Comparison of ENCODE assay signal across 15 mouse cellular contexts in genomic region chr2:24336545-24336944, GRCm38 (mm10). TPM values are rescaled to one million over a fixed set of nuclear protein-coding genes. Genes with fewer than 3 reads are reported as not detected.
DNase-seq lines count a peak whose midpoint lies in the region; ATAC-seq and TF ChIP-seq lines count a peak whose summit lies in the region.
"Had no signal": no experiment of that assay in that cellular context is flagged by ENCODE, and none has a peak within 500 bp of the region (broad histone marks: within the 10 kb centered on the region; RNA-seq: fewer than 3 reads in every experiment).

Il1rn (plus strand) TSS chr2:24336853.

- no peaks in the 10 kb centered on the region for H3K36me3 ChIP-seq in kidney, postnatal 0 days (ENCODE audit: insufficient read depth, low read length)
- no peaks in the 10 kb centered on the region for H3K36me3 ChIP-seq in liver, postnatal 0 days (replicated peaks; ENCODE audit: insufficient read depth, low read length)
- H3K36me3 ChIP-seq in thymus, adult 2 months (ENCODE audit: control insufficient read depth, insufficient read depth, low read length), result no peaks in the 10 kb centered on the region

- no peak within 1 kb of the TSS for H3K27ac ChIP-seq in kidney, postnatal 0 days
- H3K27ac ChIP-seq in liver, postnatal 0 days (ENCODE audit: low read depth), result peak within 1 kb of the TSS; percentile 83
- no peak within 1 kb of the TSS for H3K27ac ChIP-seq in thymus, adult 2 months (ENCODE audit: control insufficient read depth, insufficient read depth, low read length)

- no peaks in the 10 kb centered on the region for H3K9me3 ChIP-seq in kidney, postnatal 0 days (replicated peaks; ENCODE audit: low read length)
- H3K9me3 ChIP-seq in liver, postnatal 0 days (ENCODE audit: low read length), result no peaks in the 10 kb centered on the region

- ATAC-seq in kidney, postnatal 0 days (replicated peaks; ENCODE audit: low FRiP score, low read depth), result peak; percentile 25; the same call in 1 of the 2 replicates
- no peak for ATAC-seq in liver, postnatal 0 days
- ATAC-seq: forebrain, postnatal 0 days had no signal

- TF ChIP-seq EP300 in liver, postnatal 0 days (IDR thresholded peaks at IDR 0.05; ENCODE audit: low read depth), result no peak

- no peak within 1 kb of the TSS for H3K4me2 ChIP-seq in kidney, postnatal 0 days (ENCODE audit: low read length)
- no peak within 1 kb of the TSS for H3K4me2 ChIP-seq in liver, postnatal 0 days (ENCODE audit: low read depth, low read length)

- TF ChIP-seq CTCF in kidney, postnatal 0 days (IDR thresholded peaks at IDR 0.05; ENCODE audit: low read depth), result no peak
- TF ChIP-seq CTCF in liver, postnatal 0 days (IDR thresholded peaks at IDR 0.05; ENCODE audit: low read depth), result no peak
- no peak for TF ChIP-seq CTCF in thymus, adult 2 months (IDR thresholded peaks at IDR 0.05; ENCODE audit: borderline replicate concordance, control insufficient read depth, extremely low read depth, insufficient read depth, low read length, poor library complexity)

- no peak for TF ChIP-seq POLR2A in thymus, adult 2 months (IDR thresholded peaks at IDR 0.05; ENCODE audit: control insufficient read depth, extremely low read depth, insufficient read depth, low read length, poor library complexity)

- peak; percentile 24 for DNase-seq in kidney, postnatal 0 days (ENCODE audit: low spot score)
- no peak for DNase-seq in kidney, postnatal 10 days
- peak; percentile 13 to 37 for DNase-seq in urinary bladder, postnatal 36 days (ENCODE audit: low spot score in 2 of 2)
- no peak for DNase-seq in urinary bladder, postnatal 4 days (ENCODE audit: low spot score in 2 of 2)
- DNase-seq in liver, postnatal 0 days, result no peak
- no peak for DNase-seq in right cerebral cortex, postnatal 4 days
- DNase-seq in thymus, adult 2 months, result no peak
- DNase-seq in adrenal gland, postnatal 25 days, result no peak
- DNase-seq: cerebellum, postnatal 36 days; forebrain, postnatal 0 days; heart, postnatal 36 days; right cerebral cortex, adult 18-20 months had no signal

- no peak within 1 kb of the TSS for H3K4me3 ChIP-seq in kidney, postnatal 0 days (replicated peaks; ENCODE audit: low read depth, low read length)
- no peak within 1 kb of the TSS for H3K4me3 ChIP-seq in liver, postnatal 0 days (ENCODE audit: low read depth, low read length)
- no peak within 1 kb of the TSS for H3K4me3 ChIP-seq in thymus, adult 2 months (ENCODE audit: control insufficient read depth, insufficient read depth, low read length)

- 60% methylated on average over 2 of the region's 2 CpGs for WGBS in kidney, postnatal 0 days
- 78% methylated on average over 2 of the region's 2 CpGs for WGBS in liver, postnatal 0 days (ENCODE audit: insufficient replicate concordance)
- 94% methylated on average over 2 of the region's 2 CpGs for WGBS in thymus, adult 2 months

- H3K4me1 ChIP-seq in kidney, postnatal 0 days (replicated peaks; ENCODE audit: insufficient read depth, low read length), result no peaks in the 10 kb centered on the region
- peaks cover 19% of the 10 kb centered on the region for H3K4me1 ChIP-seq in liver, postnatal 0 days (ENCODE audit: insufficient read depth)
- 0 out of 2 replicates have a peak, but pooled peaks cover 2% of the 10 kb centered on the region for H3K4me1 ChIP-seq in thymus, adult 2 months (replicated peaks; ENCODE audit: control insufficient read depth, insufficient read depth, low read length)

- H3K9ac ChIP-seq in kidney, postnatal 0 days (ENCODE audit: low read depth, low read length), result no peak within 1 kb of the TSS
- no peak within 1 kb of the TSS for H3K9ac ChIP-seq in liver, postnatal 0 days (replicated peaks)
- H3K9ac ChIP-seq: forebrain, postnatal 0 days had no signal

- no peaks in the 10 kb centered on the region for H3K27me3 ChIP-seq in kidney, postnatal 0 days (ENCODE audit: insufficient read depth, low read length)
- no peaks in the 10 kb centered on the region for H3K27me3 ChIP-seq in liver, postnatal 0 days (ENCODE audit: insufficient read depth, low read length)
- no peaks in the 10 kb centered on the region for H3K27me3 ChIP-seq in thymus, adult 2 months (ENCODE audit: control insufficient read depth, insufficient read depth, low read length)

RNA-seq across cellular contexts. Expression of gene Il1rn, which starts in this region (rescaled TPM):
- polyA plus RNA-seq in kidney, postnatal 0 days (2015; fragmentation: Nextera tagmentation; extraction: Ambion mirVana), result 0.92 TPM in 2 replicates
- polyA plus RNA-seq in liver, postnatal 0 days (2015; fragmentation: Nextera tagmentation; extraction: Ambion mirVana), result 17.5 and 19.0 TPM in 2 replicates
- polyA plus RNA-seq in thymus, adult 2 months (2012; rRNA removed), result 8.2 and 9.6 TPM in 2 replicates
- total RNA-seq in adrenal gland, postnatal 25 days (2021), result 0.43 and 0.95 TPM in 2 replicates
- total RNA-seq: forebrain, postnatal 0 days; layer of hippocampus, adult 18-20 months; left cerebral cortex, postnatal 25 days; megakaryocyte-erythroid progenitor cell, adult 5-6 weeks had no signal
- polyA plus RNA-seq: forebrain, postnatal 0 days had no signal

Comparison
In these comparisons a context has a peak if more than half of its experiments do, and no peak if none do; other contexts are left out.
1. DNase-seq: peak in urinary bladder, postnatal 36 days (2 of 2); none in kidney, postnatal 10 days (single experiment), urinary bladder, postnatal 4 days (0 of 2), liver, postnatal 0 days (single experiment), right cerebral cortex, postnatal 4 days (single experiment), thymus, adult 2 months (single experiment) and adrenal gland, postnatal 25 days (single experiment).
2. Peak in DNase-seq and ATAC-seq in kidney, postnatal 0 days; RNA of the gene not detected or under 1 TPM.